Mouse (Mus musculus): Measurements from ENCODE around the gene Acer3.

DNA sequence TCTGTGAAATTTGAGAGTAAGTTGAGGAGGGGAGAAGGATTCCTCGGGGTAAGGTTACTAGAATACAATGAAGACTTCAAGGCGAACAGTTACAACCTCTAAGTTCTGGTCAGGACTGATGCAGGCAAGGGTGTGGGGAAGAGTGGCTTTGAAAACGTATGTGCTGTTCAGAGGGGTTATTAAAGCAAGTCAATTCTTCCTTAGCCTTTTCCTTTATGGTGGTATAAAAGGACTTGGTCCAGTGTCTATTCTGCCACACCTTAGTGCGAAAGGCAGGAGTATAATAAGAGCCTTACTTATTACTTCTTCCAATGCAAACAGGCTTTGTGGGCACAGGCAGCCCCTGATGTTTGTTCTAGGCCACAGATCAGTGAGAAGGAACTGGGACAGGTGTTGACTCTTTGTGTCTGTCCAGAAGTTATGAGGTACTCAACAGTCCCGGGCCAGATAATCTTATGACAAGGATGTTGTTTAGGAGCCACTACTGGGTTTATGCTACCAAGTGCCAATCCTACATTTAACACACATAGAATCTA is 119.4 kb downstream of the Acer3 start:
- TF ChIP-seq POLR2A (IDR thresholded peaks at IDR 0.05; ENCODE audit: control insufficient read depth in 1 of 2, insufficient read depth in 1 of 2, low read depth in 1 of 2, low read length in 2 of 2, poor library complexity in 1 of 2) (no peak), CTCF (IDR thresholded peaks at IDR 0.05 in 2 of 3, conservative IDR thresholded peaks at IDR 0.05 in 1 of 3; ENCODE audit: control insufficient read depth in 1 of 3, insufficient read depth in 1 of 3, low read depth in 2 of 3, low read length in 3 of 3, poor library complexity in 1 of 3, severe bottlenecking in 1 of 3) (no peak), EP300 (IDR thresholded peaks at IDR 0.05; ENCODE audit: low read depth in 1 of 2, low read length in 2 of 2) (no peak), RCOR1 (IDR thresholded peaks at IDR 0.05; ENCODE audit: low read depth, low read length) (no peak), ZC3H11A (IDR thresholded peaks at IDR 0.05; ENCODE audit: low read depth, low read length) (no peak), ZMIZ1 (IDR thresholded peaks at IDR 0.05; ENCODE audit: low read depth, low read length) (no peak), ELF1 (IDR thresholded peaks at IDR 0.05; ENCODE audit: low read depth, low read length) (no peak), CHD2 (IDR thresholded peaks at IDR 0.05; ENCODE audit: low read length) (no peak), KAT2A (conservative IDR thresholded peaks at IDR 0.05; ENCODE audit: low read depth, low read length) (no peak), ZNF384 (IDR thresholded peaks at IDR 0.05; ENCODE audit: low read depth, low read length) (no peak), SMC3 (IDR thresholded peaks at IDR 0.05; ENCODE audit: low read depth, low read length) (no peak)

Measured in MEL (cell line).